Mouse (Mus musculus) c-Kit-negative CD71-positive TER-119-positive erythroid progenitor cells, embryonic 14.5 days (primary cell): ENCODE measurements around the gene Dgcr6.

ENCODE experiments used
- DNase-seq: peaks from one replicate; pipeline ENCODE4 v3.0.0-alpha.2; 2013; ENCODE audit warnings: low read depth, low spot score

Dgcr6 gene

GRCm38 (mm10) chr16:18119031-18119730, 66.5 kb downstream of the Dgcr6 start:
- no peak for DNase-seq
